Mouse (Mus musculus) neural tube, embryonic 14.5 days (tissue): ENCODE data around the gene Abcf2. TPM values are rescaled to one million over a fixed set of nuclear protein-coding genes. Genes with fewer than 3 reads are reported as not detected.

Source experiments
- ATAC-seq: fragments of 200-750 bp; cut with Nextera tagmentation; 2 replicates; pipeline ENCODE4 v1.8.0; 2017; ENCODE audit warnings: low read depth, mild to moderate bottlenecking, moderate TSS enrichment, moderate library complexity
- H3K27ac ChIP-seq: fragments of 300-500 bp; sonication (generic); 2 replicates; pipeline ENCODE4 v1.5.1; 2014; ENCODE audit warnings: low read depth, mild to moderate bottlenecking, control low read depth, low read length, moderate library complexity, mixed read lengths
- H3K27me3 ChIP-seq: fragments of 300-500 bp; sonication (generic); 2 replicates; pipeline ENCODE4 v1.6.1; 2014; ENCODE audit warnings: low read length; ENCODE audit not compliant: control insufficient read depth, insufficient read depth
- H3K36me3 ChIP-seq: fragments of 300-500 bp; sonication (generic); 2 replicates; pipeline ENCODE4 v1.6.1; 2014; ENCODE audit warnings: low read length, mixed read lengths; ENCODE audit not compliant: control insufficient read depth, insufficient read depth
- H3K4me1 ChIP-seq: fragments of 300-500 bp; sonication (generic); 2 replicates; pipeline ENCODE4 v1.6.1; 2014; ENCODE audit warnings: low read length; ENCODE audit not compliant: control insufficient read depth, insufficient read depth
- H3K4me2 ChIP-seq: fragments of 300-500 bp; sonication (generic); 2 replicates; pipeline ENCODE4 v1.6.1; 2014; ENCODE audit warnings: mild to moderate bottlenecking, low read depth, low read length, control low read depth
- H3K4me3 ChIP-seq: fragments of 300-500 bp; sonication (generic); 2 replicates; pipeline ENCODE4 v1.5.1; 2014; ENCODE audit warnings: low read depth, low read length, control low read depth, mixed read lengths
- H3K9ac ChIP-seq: fragments of 300-500 bp; sonication (generic); replicated peaks from 2 replicates; pipeline ENCODE4 v1.6.1; 2014; ENCODE audit warnings: low read depth, mild to moderate bottlenecking, control low read depth, low read length, mixed read lengths
- H3K9me3 ChIP-seq: fragments of 300-500 bp; sonication (generic); 2 replicates; pipeline ENCODE4 v1.6.1; 2016; ENCODE audit warnings: low read length; ENCODE audit not compliant: control insufficient read depth
- WGBS: fragments of 180-500 bp; shearing (Covaris S2); extraction: QIAGEN DNeasy Blood & Tissue Kit; methylation state at CpG from one replicate; pipeline ENCODE4 v1.1.7; 2014; 5-methylcytosine and 5-hydroxymethylcytosine counted together
- polyA plus RNA-seq: library from polyadenylated mRNA; unstranded; fragments of >200 nt; fragmentation: Nextera tagmentation; extraction: Ambion mirVana; gene quantifications from 2 replicates; pipeline ENCODE4 v1.2.1, GENCODE M21; 2014

The Abcf2 gene
- polyA plus RNA-seq, 1 experiment from 2014 or later: 80.3 TPM

- Histone ChIP-seq H3K9ac (peak overlapping the region; percentile 29), H3K4me1 (peaks cover 52% of the 10 kb centered on the region), H3K36me3 (peaks cover 28% of the 10 kb centered on the region), H3K4me3 (peak overlapping the region; percentile 4; the same call in 1 of the 2 replicates), H3K9me3 (no peaks in the 10 kb centered on the region), H3K4me2 (peak overlapping the region; percentile 34; the same call in 1 of the 2 replicates), H3K27ac (peak overlapping the region; percentile 78), H3K27me3 (no peaks in the 10 kb centered on the region)
- WGBS: 32% methylated on average over 2 of the region's 2 CpGs
- peak; percentile 15; the same call in 1 of the 2 replicates for ATAC-seq
Measured at GRCm38 (mm10) chr5:24597221-24597728, 20.0 kb upstream of the Abcf2 start.

GRCm38 (mm10) chr5:24596519-24597171 lies 19.4 kb upstream of the Abcf2 start:
- peak overlapping the region; percentile 4; the same call in 1 of the 2 replicates for H3K4me3 ChIP-seq
- WGBS: 8% methylated on average over 11 of the region's 11 CpGs
- peak overlapping the region; percentile 34; the same call in 1 of the 2 replicates for H3K4me2 ChIP-seq
- peaks cover 33% of the 10 kb centered on the region for H3K36me3 ChIP-seq
- ATAC-seq: peak; percentile 47
- H3K27ac ChIP-seq: peak overlapping the region; percentile 78
- H3K27me3 ChIP-seq: no peaks in the 10 kb centered on the region
- H3K9ac ChIP-seq: peak overlapping the region; percentile 29
- peaks cover 55% of the 10 kb centered on the region for H3K4me1 ChIP-seq
- no peaks in the 10 kb centered on the region for H3K9me3 ChIP-seq

GRCm38 (mm10) chr5:24595786-24596380 lies 18.6 kb upstream of the Abcf2 start:
- ATAC-seq: no peak
- peak overlapping the region; percentile 34; the same call in 1 of the 2 replicates for H3K4me2 ChIP-seq
- peak overlapping the region; percentile 78 for H3K27ac ChIP-seq
- H3K27me3 ChIP-seq: no peaks in the 10 kb centered on the region
- H3K9me3 ChIP-seq: no peaks in the 10 kb centered on the region
- peaks cover 40% of the 10 kb centered on the region for H3K36me3 ChIP-seq
- 39% methylated on average over 14 of the region's 14 CpGs for WGBS
- H3K4me1 ChIP-seq: peaks cover 54% of the 10 kb centered on the region
- no peak overlapping the region for H3K4me3 ChIP-seq
- no peak overlapping the region for H3K9ac ChIP-seq

- Histone ChIP-seq H3K9ac (no peak overlapping the region), H3K9me3 (no peaks in the 10 kb centered on the region), H3K4me3 (no peak overlapping the region), H3K27ac (peak overlapping the region; percentile 78; the same call in 1 of the 2 replicates), H3K4me1 (peaks cover 49% of the 10 kb centered on the region), H3K4me2 (no peak overlapping the region), H3K36me3 (peaks cover 40% of the 10 kb centered on the region), H3K27me3 (no peaks in the 10 kb centered on the region)
- 85% methylated on average over 5 of the region's 5 CpGs for WGBS
- ATAC-seq: no peak
Measured at GRCm38 (mm10) chr5:24595261-24595660, 18.0 kb upstream of the Abcf2 start.

GRCm38 (mm10) chr5:24594346-24594745 lies 17.1 kb upstream of the Abcf2 start:
- WGBS: 91% methylated on average over 5 of the region's 5 CpGs

GRCm38 (mm10) chr5:24593928-24594327 lies 16.7 kb upstream of the Abcf2 start:
- Histone ChIP-seq H3K27ac (no peak overlapping the region), H3K4me1 (peaks cover 42% of the 10 kb centered on the region), H3K9ac (no peak overlapping the region), H3K4me3 (no peak overlapping the region), H3K27me3 (no peaks in the 10 kb centered on the region), H3K4me2 (no peak overlapping the region), H3K9me3 (no peaks in the 10 kb centered on the region), H3K36me3 (peaks cover 46% of the 10 kb centered on the region)
- WGBS: 72% methylated on average over 10 of the region's 10 CpGs
- ATAC-seq: no peak

More at GRCm38 (mm10) chr5:24594346-24594745, 17.1 kb upstream of the Abcf2 start:
- no peak for ATAC-seq
- peaks cover 42% of the 10 kb centered on the region for H3K36me3 ChIP-seq
- no peak overlapping the region for H3K9ac ChIP-seq
- no peak overlapping the region for H3K4me2 ChIP-seq
- no peak overlapping the region for H3K27ac ChIP-seq
- H3K27me3 ChIP-seq: no peaks in the 10 kb centered on the region
- H3K4me3 ChIP-seq: no peak overlapping the region
- H3K9me3 ChIP-seq: no peaks in the 10 kb centered on the region
- peaks cover 46% of the 10 kb centered on the region for H3K4me1 ChIP-seq

GRCm38 (mm10) chr5:24593230-24593629 lies 16.0 kb upstream of the Abcf2 start:
- H3K4me3 ChIP-seq: no peak overlapping the region
- H3K27me3 ChIP-seq: no peaks in the 10 kb centered on the region
- no peak for ATAC-seq
- 76% methylated on average over 10 of the region's 10 CpGs for WGBS
- peaks cover 35% of the 10 kb centered on the region for H3K4me1 ChIP-seq
- no peak overlapping the region for H3K9ac ChIP-seq
- H3K27ac ChIP-seq: no peak overlapping the region
- H3K36me3 ChIP-seq: peaks cover 47% of the 10 kb centered on the region
- H3K4me2 ChIP-seq: no peak overlapping the region
- H3K9me3 ChIP-seq: no peaks in the 10 kb centered on the region

GRCm38 (mm10) chr5:24592471-24593160 lies 15.3 kb upstream of the Abcf2 start:
- Histone ChIP-seq H3K4me2 (no peak overlapping the region), H3K36me3 (peaks cover 47% of the 10 kb centered on the region), H3K27ac (no peak overlapping the region), H3K9me3 (no peaks in the 10 kb centered on the region), H3K4me1 (peaks cover 35% of the 10 kb centered on the region), H3K4me3 (no peak overlapping the region), H3K9ac (no peak overlapping the region), H3K27me3 (no peaks in the 10 kb centered on the region)
- 67% methylated on average over 21 of the region's 21 CpGs for WGBS
- no peak for ATAC-seq
